Mouse (Mus musculus): Measurements from ENCODE around the gene Klhl2. TPM values are rescaled to one million over a fixed set of nuclear protein-coding genes. Genes with fewer than 3 reads are reported as not detected.

Klhl2 gene
- polyA plus RNA-seq, 1 experiment from 2014 or later: 40.5 TPM

GRCm38 (mm10) chr8:64717868-64718267 lies 131.9 kb downstream of the Klhl2 start:
- WGBS: 85% methylated on average over 7 of the region's 7 CpGs
- Histone ChIP-seq H3K9me3 (no peaks in the 10 kb centered on the region), H3K36me3 (peaks cover 68% of the 10 kb centered on the region), H3K4me1 (replicated peaks) (no peaks in the 10 kb centered on the region), H3K27ac (replicated peaks) (no peak overlapping the region), H3K4me3 (no peak overlapping the region), H3K9ac (no peak overlapping the region), H3K4me2 (no peak overlapping the region), H3K27me3 (no peaks in the 10 kb centered on the region)
- no peak for ATAC-seq (ENCODE audit: low FRiP score, low read depth)

GRCm38 (mm10) chr8:64712499-64712898 lies 137.3 kb downstream of the Klhl2 start:
- no peak overlapping the region for H3K9ac ChIP-seq
- H3K27ac ChIP-seq (replicated peaks): no peak overlapping the region
- H3K9me3 ChIP-seq: no peaks in the 10 kb centered on the region
- H3K36me3 ChIP-seq: peaks cover 22% of the 10 kb centered on the region
- H3K27me3 ChIP-seq: no peaks in the 10 kb centered on the region
- no peaks in the 10 kb centered on the region for H3K4me1 ChIP-seq (replicated peaks)
- WGBS: 88% methylated on average over 7 of the region's 7 CpGs
- no peak overlapping the region for H3K4me3 ChIP-seq
- ATAC-seq (ENCODE audit: low FRiP score, low read depth): no peak
- H3K4me2 ChIP-seq: no peak overlapping the region

- no peaks in the 10 kb centered on the region for H3K27me3 ChIP-seq
- H3K4me3 ChIP-seq: no peak overlapping the region
- 43% methylated on average over 1 of the region's 1 CpGs for WGBS
- no peak overlapping the region for H3K27ac ChIP-seq (replicated peaks)
- H3K4me1 ChIP-seq (replicated peaks): no peaks in the 10 kb centered on the region
- H3K9ac ChIP-seq: no peak overlapping the region
- no peak overlapping the region for H3K4me2 ChIP-seq
- H3K9me3 ChIP-seq: no peaks in the 10 kb centered on the region
- peaks cover 12% of the 10 kb centered on the region for H3K36me3 ChIP-seq
- no peak for ATAC-seq (ENCODE audit: low FRiP score, low read depth)
These were observed 138.3 kb downstream of the Klhl2 start for GRCm38 (mm10) chr8:64711544-64711943.

GRCm38 (mm10) chr8:64707481-64707880 lies 142.3 kb downstream of the Klhl2 start:
- Histone ChIP-seq H3K4me2 (no peak overlapping the region), H3K36me3 (no peaks in the 10 kb centered on the region), H3K9me3 (no peaks in the 10 kb centered on the region), H3K9ac (no peak overlapping the region), H3K27me3 (no peaks in the 10 kb centered on the region), H3K4me1 (replicated peaks) (no peaks in the 10 kb centered on the region), H3K4me3 (no peak overlapping the region), H3K27ac (replicated peaks) (no peak overlapping the region)
- no peak for ATAC-seq (ENCODE audit: low FRiP score, low read depth)

GRCm38 (mm10) chr8:64703191-64703590 lies 146.6 kb downstream of the Klhl2 start:
- Histone ChIP-seq H3K4me2 (no peak overlapping the region), H3K4me3 (no peak overlapping the region), H3K27me3 (no peaks in the 10 kb centered on the region), H3K27ac (replicated peaks) (no peak overlapping the region), H3K36me3 (no peaks in the 10 kb centered on the region), H3K4me1 (replicated peaks) (no peaks in the 10 kb centered on the region), H3K9ac (no peak overlapping the region), H3K9me3 (no peaks in the 10 kb centered on the region)
- no peak for ATAC-seq (ENCODE audit: low FRiP score, low read depth)
- WGBS: 88% methylated on average over 1 of the region's 1 CpGs

- no peaks in the 10 kb centered on the region for H3K9me3 ChIP-seq
- peak; percentile 97 for ATAC-seq (ENCODE audit: low FRiP score, low read depth)
These were observed 157.1 kb downstream of the Klhl2 start, which contains the start of gene Cpe for GRCm38 (mm10) chr8:64692651-64693201. Cpe (minus strand) TSS chr8:64693054.

GRCm38 (mm10) chr8:64691591-64692401 lies 158.0 kb downstream of the Klhl2 start:
- Histone ChIP-seq H3K27me3 (no peaks in the 10 kb centered on the region), H3K27ac (replicated peaks) (peak overlapping the region; percentile 99), H3K9me3 (no peaks in the 10 kb centered on the region), H3K4me1 (replicated peaks) (peaks cover 27% of the 10 kb centered on the region), H3K4me2 (peak overlapping the region; percentile 64), H3K36me3 (no peaks in the 10 kb centered on the region), H3K4me3 (peak overlapping the region; percentile 70), H3K9ac (peak overlapping the region; percentile 99)
- 8% methylated on average over 16 of the region's 16 CpGs for WGBS
- peak; percentile 9 for ATAC-seq (ENCODE audit: low FRiP score, low read depth)

More at GRCm38 (mm10) chr8:64692651-64693201, 157.1 kb downstream of the Klhl2 start, which contains the start of gene Cpe:
- H3K9ac ChIP-seq: peak within 1 kb of the TSS; percentile 99
- peaks cover 27% of the 10 kb centered on the region for H3K4me1 ChIP-seq (replicated peaks)
- under 1% methylated on average over 52 of the region's 54 CpGs for WGBS
- peak within 1 kb of the TSS; percentile 70 for H3K4me3 ChIP-seq
- H3K4me2 ChIP-seq: peak within 1 kb of the TSS; percentile 64
- H3K27ac ChIP-seq (replicated peaks): peak within 1 kb of the TSS; percentile 99
- no peaks in the 10 kb centered on the region for H3K36me3 ChIP-seq
- no peaks in the 10 kb centered on the region for H3K27me3 ChIP-seq

GRCm38 (mm10) chr8:64690845-64691244 lies 159.0 kb downstream of the Klhl2 start:
- Histone ChIP-seq H3K4me1 (replicated peaks) (peaks cover 27% of the 10 kb centered on the region), H3K36me3 (no peaks in the 10 kb centered on the region), H3K27ac (replicated peaks) (peak overlapping the region; percentile 99), H3K27me3 (no peaks in the 10 kb centered on the region), H3K9ac (peak overlapping the region; percentile 99), H3K4me3 (peak overlapping the region; percentile 70), H3K9me3 (no peaks in the 10 kb centered on the region), H3K4me2 (peak overlapping the region; percentile 64)
- ATAC-seq (ENCODE audit: low FRiP score, low read depth): no peak
- 54% methylated on average over 6 of the region's 6 CpGs for WGBS

- Histone ChIP-seq H3K4me2 (peak overlapping the region; percentile 64), H3K27me3 (no peaks in the 10 kb centered on the region), H3K27ac (replicated peaks) (0 out of 2 replicates have a peak overlapping the region, but pooled peaks have one; percentile 99), H3K4me3 (peak overlapping the region; percentile 70), H3K4me1 (replicated peaks) (peaks cover 27% of the 10 kb centered on the region), H3K9me3 (no peaks in the 10 kb centered on the region), H3K9ac (peak overlapping the region; percentile 99; the same call in 1 of the 2 replicates), H3K36me3 (no peaks in the 10 kb centered on the region)
- 68% methylated on average over 6 of the region's 6 CpGs for WGBS
- no peak for ATAC-seq (ENCODE audit: low FRiP score, low read depth)
These were observed 159.5 kb downstream of the Klhl2 start for GRCm38 (mm10) chr8:64690306-64690705.

Other genes starting within 250 kb of the Klhl2 start
- gene Cpe, start 157.0 kb downstream of the Klhl2 start, polyA plus RNA-seq (2015; fragmentation: Nextera tagmentation; extraction: Ambion mirVana): 709 and 723 TPM in 2 replicates
- gene Msmo1, start 116.2 kb downstream of the Klhl2 start, polyA plus RNA-seq (2015; fragmentation: Nextera tagmentation; extraction: Ambion mirVana): 158 and 161 TPM in 2 replicates
- gene Tmem192, start 97.2 kb upstream of the Klhl2 start, polyA plus RNA-seq (2015; fragmentation: Nextera tagmentation; extraction: Ambion mirVana): 27.3 and 33.8 TPM in 2 replicates
- gene Trim75, start 137.8 kb upstream of the Klhl2 start, polyA plus RNA-seq (2015; fragmentation: Nextera tagmentation; extraction: Ambion mirVana): 0.04 and 0.09 TPM in 2 replicates
- not detected in 2 replicates for gene Trim61, start 168.5 kb upstream of the Klhl2 start, polyA plus RNA-seq (2015; fragmentation: Nextera tagmentation; extraction: Ambion mirVana)
- not detected in 2 replicates for gene Trim60, start 168.6 kb upstream of the Klhl2 start, polyA plus RNA-seq (2015; fragmentation: Nextera tagmentation; extraction: Ambion mirVana)
- gene Apela, start 187.3 kb upstream of the Klhl2 start, polyA plus RNA-seq (2015; fragmentation: Nextera tagmentation; extraction: Ambion mirVana): 1.3 and 1.6 TPM in 2 replicates
- not detected in 2 replicates for gene Gm10663, start 225.0 kb upstream of the Klhl2 start, polyA plus RNA-seq (2015; fragmentation: Nextera tagmentation; extraction: Ambion mirVana)

Measured in hindbrain, embryonic 15.5 days (tissue).